Mouse (Mus musculus) spleen, adult 12 weeks (tissue): ENCODE data around the gene Hand2.

Experiments used
- DNase-seq: peaks from one replicate; pipeline ENCODE4 v3.0.0; 2022; ENCODE audit warnings: low spot score

Hand2 gene

DNA sequence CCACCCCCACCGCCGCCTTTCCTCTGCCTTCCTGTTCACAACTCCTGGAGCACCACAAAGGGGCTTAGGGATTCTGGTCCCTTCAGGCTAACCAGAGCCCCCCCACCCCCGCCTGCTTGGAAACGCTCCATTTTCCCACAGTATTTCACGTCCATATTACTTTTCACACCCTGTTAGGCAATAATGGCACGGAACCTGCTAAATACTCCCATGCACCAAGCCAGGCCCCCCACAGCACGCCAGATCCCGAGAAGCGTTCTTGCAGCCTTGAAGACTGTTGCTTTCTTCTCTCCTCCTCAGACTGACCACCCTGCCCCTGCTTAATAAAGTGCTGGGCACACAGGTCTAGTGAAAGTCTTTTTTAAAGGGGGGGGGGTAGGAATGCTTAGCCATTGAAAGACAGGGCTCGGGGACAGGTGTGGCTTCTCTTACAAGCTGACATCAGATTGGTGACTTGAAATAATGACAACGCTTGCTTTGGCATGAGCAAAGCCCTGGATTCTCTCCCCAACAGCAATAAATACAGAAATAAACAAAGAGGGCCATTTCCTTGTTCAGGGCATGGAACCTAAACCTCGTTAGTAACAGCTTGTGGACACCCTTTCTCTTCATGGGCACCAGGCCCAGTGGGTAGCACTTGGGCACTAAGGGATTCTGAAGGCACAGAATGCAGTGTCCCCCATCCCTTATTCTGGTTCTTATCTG lies 21.8 kb downstream of the Hand2 start:
- no peak for DNase-seq

DNA sequence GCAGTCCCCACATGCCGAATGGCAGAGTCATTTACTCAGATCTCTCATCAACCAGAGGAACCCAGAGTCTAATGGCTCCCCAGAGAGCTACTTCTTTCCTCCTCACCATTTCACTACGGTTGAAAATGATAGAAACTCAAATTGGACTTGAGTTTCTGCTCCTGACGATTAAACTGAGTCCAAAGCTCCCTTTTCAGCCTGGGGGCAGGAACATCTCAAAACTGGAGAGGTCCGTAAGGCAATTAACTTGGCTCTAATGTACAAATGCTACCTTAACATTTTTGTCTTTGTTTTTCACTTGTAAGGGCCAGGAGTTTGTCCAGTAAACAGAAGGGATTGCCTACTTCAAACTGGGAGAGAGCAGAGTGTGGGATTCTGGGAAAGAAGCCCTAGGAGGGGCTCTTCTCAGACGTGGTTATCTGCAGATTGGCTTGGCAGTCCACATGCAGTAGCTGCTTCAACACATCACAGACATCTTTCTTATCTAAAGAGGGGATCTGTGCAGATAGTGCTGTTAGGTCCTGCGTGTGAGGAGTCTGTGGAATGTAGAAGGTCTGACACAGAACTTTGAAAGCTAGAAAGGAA lies 23.0 kb downstream of the Hand2 start:
- no peak for DNase-seq

DNA sequence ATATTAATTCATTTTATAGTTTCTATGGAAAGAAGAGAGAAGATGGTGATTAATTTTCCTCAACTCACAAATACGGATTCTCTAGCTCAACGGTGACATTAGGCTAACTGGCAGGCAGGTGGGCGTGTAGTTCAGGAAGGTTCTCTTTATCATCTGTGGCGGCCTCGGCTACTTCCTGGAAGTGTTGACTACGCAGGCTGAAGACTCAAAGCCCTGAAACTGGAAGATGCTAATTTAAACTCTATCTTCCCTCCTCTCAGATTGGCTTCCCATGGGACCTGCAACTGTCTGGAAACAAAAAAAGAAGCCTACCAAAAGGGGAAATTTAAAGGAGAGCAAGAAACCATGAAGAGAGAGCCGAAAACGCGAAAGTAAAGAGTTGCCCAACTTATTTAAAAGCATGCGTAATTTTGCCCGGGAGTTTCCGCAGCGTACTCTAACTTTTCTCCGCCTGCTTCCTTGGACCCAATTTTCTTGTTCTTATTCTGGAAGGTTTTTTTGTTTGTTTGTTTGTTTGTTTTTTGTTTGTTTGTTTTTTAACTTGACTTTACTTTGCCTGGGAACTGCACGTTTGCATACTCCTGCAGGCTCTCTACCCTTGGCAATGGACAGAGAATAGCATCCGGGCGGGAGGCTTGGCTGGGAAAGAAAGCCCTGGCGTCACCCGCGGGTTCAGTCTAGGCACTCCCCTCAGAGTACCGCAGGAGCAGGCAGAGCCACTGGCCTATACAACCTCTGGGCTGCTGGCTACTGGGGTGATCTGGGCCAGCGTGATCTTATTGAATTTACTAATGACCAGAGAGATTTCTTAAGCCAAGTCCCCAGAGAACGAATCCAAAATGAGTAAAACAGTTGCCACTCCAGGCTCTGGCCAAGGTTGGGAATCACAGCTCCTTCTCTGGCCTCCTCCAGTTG lies 24.4 kb downstream of the Hand2 start:
- DNase-seq = no peak

DNA sequence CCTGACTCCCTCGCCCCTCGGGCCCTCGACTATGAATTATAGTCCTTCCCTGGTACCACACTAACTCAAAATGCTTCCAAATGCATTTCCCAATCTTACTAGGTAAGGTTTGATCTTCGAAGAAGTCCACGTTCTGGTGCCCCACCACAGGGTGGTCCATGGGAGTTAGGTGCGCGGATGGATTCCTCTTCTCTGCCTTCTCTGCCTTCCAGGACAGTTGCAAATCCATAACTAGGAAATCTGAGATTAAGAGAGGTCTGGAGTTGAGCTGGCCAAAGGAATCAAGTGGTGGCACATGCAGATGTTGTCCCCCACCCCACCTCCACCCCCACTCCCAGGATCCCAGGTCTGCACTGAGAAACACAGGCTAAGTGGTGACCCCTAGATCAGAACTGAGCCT lies 25.6 kb downstream of the Hand2 start:
- no peak for DNase-seq

DNA sequence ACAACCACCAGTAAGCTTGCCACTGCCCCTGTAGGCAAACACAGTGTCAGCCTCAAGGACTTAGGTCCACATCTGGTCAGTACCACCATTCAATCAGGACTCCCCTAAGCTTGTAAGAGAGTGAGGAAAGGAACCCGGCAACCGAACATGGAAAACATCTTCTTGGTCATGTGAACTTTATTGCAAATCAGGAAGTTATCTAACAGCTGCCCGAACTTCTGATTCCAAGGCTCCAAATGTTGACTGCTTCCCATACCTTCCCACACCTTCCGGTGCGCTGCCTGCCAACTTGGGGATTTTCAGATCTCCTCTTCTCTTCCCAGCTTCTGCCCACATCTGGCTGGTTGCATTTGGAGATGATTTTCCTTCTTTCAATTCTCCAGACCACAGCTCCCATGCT lies 26.4 kb downstream of the Hand2 start:
- DNase-seq = no peak

DNA sequence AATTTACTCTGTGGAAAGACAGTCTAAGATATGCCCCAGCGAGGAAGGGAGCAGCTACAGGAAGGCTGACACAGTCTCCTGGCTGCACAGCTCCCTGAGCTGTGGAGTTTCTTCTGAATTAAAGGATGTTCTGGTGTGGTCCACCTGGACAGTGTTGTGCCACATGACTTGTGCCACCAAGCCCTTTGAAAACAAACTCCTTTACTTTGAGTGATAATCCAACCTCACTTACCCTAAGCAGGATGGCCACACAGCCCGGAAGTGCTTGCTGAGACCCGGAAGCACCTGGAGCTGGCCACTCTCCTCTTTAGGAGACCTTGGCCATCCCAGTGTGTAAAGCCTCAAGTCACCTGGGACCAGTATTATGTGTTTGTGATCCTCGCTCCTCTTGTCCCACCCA lies 27.5 kb downstream of the Hand2 start:
- DNase-seq = no peak

DNA sequence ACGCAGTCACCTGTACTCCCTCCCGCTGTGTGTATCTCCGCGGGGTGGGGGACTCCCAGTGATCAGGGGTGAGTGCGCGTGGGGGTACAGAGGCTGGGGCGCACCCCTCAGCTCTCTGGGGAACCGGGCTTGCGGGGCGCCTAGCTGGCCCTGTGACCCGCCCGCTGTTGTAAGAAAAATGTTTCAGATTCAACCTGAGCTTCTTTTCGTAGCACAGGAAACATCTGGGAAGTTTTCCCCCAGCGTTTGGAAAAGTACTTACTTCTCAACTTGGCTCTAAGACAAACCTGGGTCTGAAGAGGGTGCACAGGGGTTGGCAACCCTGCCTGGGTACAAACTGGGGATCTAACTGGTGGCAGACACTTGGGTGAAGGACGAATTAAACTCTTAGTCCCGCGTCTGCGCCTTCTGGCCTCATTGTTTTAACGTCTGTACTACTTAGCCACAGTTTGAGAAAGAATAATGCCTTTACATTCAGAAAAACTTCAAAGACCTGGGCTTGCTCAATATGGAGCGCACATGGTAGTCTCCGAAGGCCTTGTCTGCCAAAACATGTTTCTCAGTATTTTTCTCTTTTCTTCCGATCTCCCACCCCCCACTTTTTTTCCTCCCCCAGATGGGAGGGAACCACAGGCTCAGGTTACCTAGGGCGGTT lies 28.2 kb downstream of the Hand2 start:
- DNase-seq = no peak

DNA sequence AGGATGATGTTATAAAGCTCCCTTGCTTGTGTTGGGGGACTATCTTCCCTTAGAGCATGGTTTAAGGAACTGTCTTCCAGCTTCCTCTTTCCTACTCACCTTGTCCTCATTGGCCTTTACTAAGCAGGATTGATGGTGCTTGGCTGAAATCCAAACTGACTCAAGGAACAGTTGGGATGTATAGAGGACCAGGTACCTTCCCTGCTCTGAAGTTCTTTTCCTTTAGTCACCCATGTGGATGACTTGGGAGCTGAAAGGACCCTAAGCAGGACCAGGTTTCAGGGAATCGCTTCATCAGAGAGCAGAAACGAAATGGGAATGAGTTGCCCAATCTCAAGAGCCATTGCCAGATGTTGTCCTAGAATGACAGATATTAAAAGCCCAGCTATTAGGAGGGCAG lies 31.1 kb downstream of the Hand2 start:
- no peak for DNase-seq

DNA sequence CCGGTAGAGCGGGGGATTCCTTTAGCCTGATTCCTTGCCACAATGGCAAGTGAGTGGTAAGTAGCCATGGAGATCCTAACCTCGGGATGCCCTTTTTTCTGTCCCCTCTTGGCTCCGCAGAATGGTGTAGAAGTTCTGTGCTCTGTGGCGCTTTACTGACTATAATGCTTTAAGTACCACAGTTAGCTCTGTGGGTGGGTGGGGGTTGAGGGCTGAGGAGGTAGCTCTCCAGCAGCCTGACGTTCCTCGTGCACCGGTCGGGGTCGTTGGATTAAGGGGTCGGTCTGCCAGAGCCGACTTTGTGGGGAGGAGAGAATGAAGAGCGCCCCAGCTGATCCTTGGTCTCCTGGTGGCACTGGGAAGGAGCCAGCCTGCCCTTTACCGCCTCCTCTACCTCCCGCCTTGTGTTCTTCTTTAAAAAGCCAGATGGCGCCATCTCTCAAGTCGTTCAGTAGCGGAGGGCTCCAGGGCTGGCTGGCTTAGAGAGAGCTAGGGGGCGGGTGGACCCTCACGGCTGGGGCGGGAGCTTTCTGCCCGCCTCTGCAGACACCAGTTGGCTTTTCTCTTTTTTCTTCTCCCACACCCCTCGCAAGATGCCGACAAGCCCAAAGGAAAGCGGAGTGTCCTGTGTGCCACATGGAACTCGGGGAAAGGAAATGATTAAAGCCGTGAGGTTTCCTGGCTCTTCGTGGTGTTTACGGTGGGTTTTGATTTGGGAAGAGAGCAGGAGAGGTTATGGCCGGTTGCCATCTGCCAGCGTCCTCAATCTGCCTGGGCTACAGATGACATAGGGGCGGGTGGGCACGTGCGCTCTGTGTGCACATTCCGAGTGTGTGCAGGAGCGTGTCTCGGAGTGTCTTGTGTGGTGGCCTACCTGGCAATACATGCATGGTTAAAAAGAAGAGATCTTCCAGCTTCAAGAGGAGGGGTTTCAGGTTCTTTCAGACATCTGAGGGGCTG lies 32.8 kb downstream of the Hand2 start:
- DNase-seq = no peak

DNA sequence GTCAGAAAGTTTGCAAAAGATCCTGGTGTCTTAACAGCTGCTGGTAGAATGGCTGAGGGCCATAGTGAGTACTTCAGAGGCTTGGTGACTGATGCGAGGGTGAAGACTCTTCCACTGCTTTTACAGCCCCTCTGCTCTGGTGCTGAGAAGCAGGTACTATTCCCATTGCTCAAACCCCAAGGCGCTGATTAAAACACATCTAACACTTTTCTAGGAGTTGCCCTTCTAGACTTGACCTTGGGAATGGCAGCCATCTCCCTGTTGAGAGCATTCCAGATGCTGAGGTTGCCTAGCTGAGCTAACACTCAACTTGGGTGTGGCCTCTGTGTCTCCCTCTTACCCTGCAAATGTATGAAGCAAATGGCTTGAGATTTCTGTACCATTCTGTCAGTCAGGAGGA lies 34.1 kb downstream of the Hand2 start:
- no peak for DNase-seq

DNA sequence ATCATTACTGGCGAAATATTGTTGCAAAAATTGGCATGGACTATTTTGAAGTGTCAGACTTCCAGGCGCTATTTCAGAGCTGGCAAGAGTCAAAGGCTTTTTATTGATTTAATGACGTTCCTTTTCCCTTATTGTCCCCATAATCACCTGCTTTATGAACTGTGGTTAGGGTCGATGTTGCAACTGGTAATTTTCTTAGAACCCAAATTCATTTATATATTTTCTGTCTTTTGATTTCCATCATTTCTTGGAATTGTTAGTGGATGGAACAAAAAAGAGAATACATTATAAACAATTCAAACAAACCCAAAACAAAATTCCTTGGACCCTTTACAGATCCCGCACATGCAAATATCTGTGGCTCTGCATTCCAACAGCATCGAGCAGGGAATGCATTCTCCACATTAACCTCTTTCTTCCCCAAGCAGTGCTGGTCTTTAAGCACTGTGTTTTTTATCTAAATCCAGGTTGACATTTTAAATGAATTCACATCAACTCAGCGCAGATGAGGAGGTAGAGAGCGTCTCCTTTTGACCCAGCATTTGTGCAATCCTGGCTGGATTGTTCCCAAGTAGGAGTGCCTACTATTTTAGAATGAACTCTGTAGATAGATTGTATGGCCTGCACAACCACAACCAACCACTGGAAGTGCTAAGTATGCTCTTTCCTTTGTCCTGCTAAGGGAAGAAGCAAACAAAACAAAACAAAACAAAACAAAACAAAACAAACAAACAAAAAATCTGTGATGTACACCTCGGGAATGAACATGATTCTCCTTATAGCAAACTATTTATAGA lies 35.9 kb downstream of the Hand2 start:
- DNase-seq = no peak

DNA sequence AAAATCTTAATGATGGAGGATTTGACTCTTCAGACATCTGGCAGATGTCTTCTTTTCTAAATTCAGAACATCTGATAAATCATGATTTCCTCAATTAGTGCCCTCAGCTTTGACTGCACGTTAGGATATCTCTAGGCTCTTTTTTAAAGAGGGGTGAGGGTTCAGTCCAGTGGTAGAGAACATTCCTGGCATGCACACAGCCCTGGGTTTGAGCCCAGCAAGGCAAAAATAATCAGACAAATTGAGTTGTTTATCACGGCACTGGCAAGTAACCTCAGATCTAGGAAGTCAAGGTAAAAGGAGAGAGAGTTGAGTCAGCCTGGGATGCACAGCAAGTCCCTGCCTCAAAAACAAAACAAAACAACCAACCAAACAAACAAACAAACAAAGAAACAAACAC lies 39.7 kb downstream of the Hand2 start:
- no peak for DNase-seq

DNA sequence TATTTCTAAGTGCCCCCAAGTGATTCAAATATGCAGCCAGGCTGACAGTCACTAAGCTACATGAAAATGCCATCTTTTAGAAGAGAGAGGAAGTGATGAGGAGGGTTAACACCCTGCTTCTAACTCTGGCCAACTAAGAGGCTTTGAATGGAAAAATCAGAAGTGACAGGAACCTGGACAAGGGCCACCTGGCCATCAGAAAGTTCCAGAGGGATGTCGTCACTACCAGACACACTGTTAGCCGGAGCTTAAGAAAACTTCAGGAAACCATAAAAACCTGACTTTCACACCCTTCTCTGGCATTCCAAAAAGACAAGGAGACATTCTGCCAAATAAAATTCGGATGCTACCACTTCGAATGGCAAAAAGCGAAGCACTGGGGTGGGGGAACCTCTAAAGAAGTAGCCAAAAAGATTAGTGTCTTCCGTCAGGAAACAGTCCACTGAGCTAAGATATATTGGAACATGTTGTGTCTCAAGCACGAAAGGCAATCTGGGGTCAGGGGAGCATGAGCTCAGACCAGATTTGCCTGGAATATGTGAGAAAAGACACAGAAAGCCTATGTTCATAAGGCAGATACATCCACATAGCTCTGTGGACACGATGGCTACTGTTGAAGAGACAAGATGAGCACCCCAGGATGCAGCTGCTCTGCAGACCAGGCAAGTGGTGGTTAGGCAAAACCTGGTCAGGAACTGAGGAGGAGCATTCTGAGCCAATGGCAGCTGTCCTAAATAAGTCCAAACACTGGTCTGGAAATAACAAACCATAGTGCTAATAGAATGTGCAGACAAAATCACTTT lies 40.4 kb downstream of the Hand2 start:
- DNase-seq = no peak

DNA sequence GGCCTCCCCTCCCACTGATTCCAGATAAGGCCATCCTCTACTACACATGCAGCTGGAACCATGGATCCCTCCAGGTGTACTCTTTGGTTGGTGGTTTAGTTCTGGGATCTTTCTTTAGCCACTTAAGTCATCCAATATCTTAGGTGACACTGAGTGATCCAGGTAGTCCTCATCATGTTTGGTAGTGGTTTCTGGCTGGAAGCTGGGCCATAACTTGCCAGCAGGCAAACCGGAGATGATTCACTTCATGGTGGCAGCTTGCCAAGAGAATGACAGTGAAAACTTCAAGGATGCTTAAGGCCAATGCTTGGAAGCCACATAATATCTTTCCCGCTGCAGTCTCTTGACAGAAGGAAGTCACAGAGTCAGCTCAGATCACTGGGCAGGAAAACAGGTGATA lies 42.1 kb downstream of the Hand2 start:
- DNase-seq = no peak

DNA sequence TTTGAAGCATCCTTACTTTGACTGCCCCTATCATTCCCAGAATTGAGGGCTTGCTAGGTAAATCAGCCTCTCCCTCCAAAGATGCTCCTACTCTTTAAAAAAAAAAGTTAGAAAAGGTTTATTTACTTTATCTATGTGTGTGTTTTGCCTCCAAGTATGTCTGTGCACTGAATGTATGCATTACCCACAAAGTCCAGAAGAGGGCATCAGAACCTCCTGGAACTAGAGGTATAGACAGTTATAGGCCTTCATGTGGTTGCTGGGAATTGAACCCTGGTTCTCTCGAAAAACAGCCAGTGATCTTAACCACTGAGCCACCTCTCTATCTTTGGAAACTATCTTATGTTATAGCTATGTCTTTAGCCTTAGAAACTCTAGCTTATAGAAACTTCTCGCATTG lies 53.3 kb downstream of the Hand2 start:
- DNase-seq = no peak
